Mouse (Mus musculus) inflammation-experienced regulatory T-cells (primary cell): ENCODE data around the gene Gpr1. TPM values are rescaled to one million over a fixed set of nuclear protein-coding genes. Genes with fewer than 3 reads are reported as not detected.

Experiments
- polyA plus RNA-seq, 2 experiments: library from polyadenylated mRNA; unstranded; fragments of 100-300 nt; shearing (Covaris generic); gene quantifications; one replicate each; pipeline ENCODE4 v1.2.1; 2017

Gpr1 gene
- polyA plus RNA-seq, result under 1 TPM; 0.37 to 0.38 TPM

GRCm38 (mm10) chr1:63214271-63214558 is at the start of gene Gpr1:
Gene Gpr1, minus strand, starts transcription at chr1:63214543.

GRCm38 (mm10) chr1:63176604-63177421 is 37.5 kb downstream of the Gpr1 start, which contains the start of the genes Eef1b2 and Ndufs1:
Gene Eef1b2, plus strand, starts transcription at chr1:63176825.
Gene Ndufs1, minus strand, starts transcription at chr1:63176833.

Other genes starting within 250 kb of the Gpr1 start
- gene Ino80d, start 99.9 kb downstream of the Gpr1 start, polyA plus RNA-seq, result 10 to 100 TPM; 16.3 to 19.6 TPM
- gene Eef1b2, start 37.7 kb downstream of the Gpr1 start, polyA plus RNA-seq, result 100 to 1,000 TPM; 376 to 409 TPM
- 10 to 100 TPM; 86.9 to 90.0 TPM for gene Ndufs1, start 37.7 kb downstream of the Gpr1 start, polyA plus RNA-seq
- under 1 TPM; 0.07 to 0.48 TPM for gene Zdbf2, start 58.7 kb upstream of the Gpr1 start, polyA plus RNA-seq
- gene Adam23, start 231.3 kb upstream of the Gpr1 start, polyA plus RNA-seq, result 1 to 10 TPM in 1 of 2 experiments, under 1 TPM in 1; 0.17 to 1.9 TPM